Mouse (Mus musculus) limb, embryonic 14.5 days (tissue): ENCODE data around the gene Atp13a5. TPM values are rescaled to one million over a fixed set of nuclear protein-coding genes. Genes with fewer than 3 reads are reported as not detected.

ENCODE experiments used
- ATAC-seq: fragments of 200-750 bp; cut with Nextera tagmentation; 2 replicates; pipeline ENCODE4 v1.8.0; 2017; ENCODE audit warnings: low read depth, moderate number of reproducible peaks, moderate TSS enrichment; ENCODE audit not compliant: low FRiP score
- DNase-seq: peaks from one replicate; pipeline ENCODE4 v3.0.0-alpha.2; 2015; ENCODE audit warnings: low spot score
- H3K27ac ChIP-seq: fragments of 300-500 bp; sonication (generic); replicated peaks from 2 replicates; pipeline ENCODE4 v1.5.1; 2014; ENCODE audit warnings: low read depth, mild to moderate bottlenecking, low read length, moderate library complexity, mixed read lengths
- H3K27me3 ChIP-seq: fragments of 300-500 bp; sonication (generic); 2 replicates; pipeline ENCODE4 v1.6.1; 2014; ENCODE audit warnings: low read length, mixed read lengths; ENCODE audit not compliant: control insufficient read depth, insufficient read depth
- H3K36me3 ChIP-seq: fragments of 300-500 bp; sonication (generic); 2 replicates; pipeline ENCODE4 v1.6.1; 2014; ENCODE audit warnings: mild to moderate bottlenecking, low read length, moderate library complexity, mixed read lengths; ENCODE audit not compliant: control insufficient read depth, insufficient read depth
- H3K4me1 ChIP-seq: fragments of 300-500 bp; sonication (generic); 2 replicates; pipeline ENCODE4 v1.6.1; 2014; ENCODE audit warnings: antibody characterized with exemption, low read length, mixed read lengths; ENCODE audit not compliant: control insufficient read depth, insufficient read depth
- H3K4me2 ChIP-seq: fragments of 300-500 bp; sonication (generic); replicated peaks from 2 replicates; pipeline ENCODE4 v1.6.1; 2014; ENCODE audit warnings: low read depth, mild to moderate bottlenecking, low read length, moderate library complexity; ENCODE audit not compliant: severe bottlenecking
- H3K4me3 ChIP-seq: fragments of 300-500 bp; sonication (generic); replicated peaks from 2 replicates; pipeline ENCODE4 v1.5.1; 2014; ENCODE audit warnings: low read length
- H3K9ac ChIP-seq: fragments of 300-500 bp; sonication (generic); 2 replicates; pipeline ENCODE4 v1.6.1; 2014; ENCODE audit warnings: mild to moderate bottlenecking, low read depth, low read length, moderate library complexity; ENCODE audit not compliant: severe bottlenecking
- H3K9me3 ChIP-seq: fragments of 300-500 bp; sonication (generic); 2 replicates; pipeline ENCODE4 v1.6.1; 2016; ENCODE audit warnings: low read length; ENCODE audit not compliant: control insufficient read depth
- POLR2A ChIP-seq: fragments of 200-500 bp; IDR thresholded peaks from 2 replicates; pipeline ENCODE4 v1.8.0; 2012; ENCODE audit warnings: inconsistent platforms, mild to moderate bottlenecking, moderate library complexity, borderline replicate concordance; ENCODE audit not compliant: insufficient read depth, insufficient read length; ENCODE audit errors: extremely low read depth
- WGBS: fragments of 180-500 bp; shearing (Covaris S2); extraction: QIAGEN DNeasy Blood & Tissue Kit; methylation state at CpG from one replicate; pipeline ENCODE4 v1.1.7; 2014; 5-methylcytosine and 5-hydroxymethylcytosine counted together
- polyA plus RNA-seq, 2 experiments: library from polyadenylated mRNA; depleted of rRNA in 1 of 2; stranded (reverse) in 1 of 2; unstranded in 1 of 2; fragments of >200 nt; fragmentation: Nextera tagmentation in 1 of 2; extraction: Ambion mirVana in 1 of 2; gene quantifications; 2 replicates each; pipeline versions ENCODE4 v1.2.1 to v1.2.3; 2012 to 2014

Atp13a5 gene
- polyA plus RNA-seq, 2 experiments = 0.34 to 0.49 TPM

GRCm38 (mm10) chr16:29192911-29193310 is 185.6 kb downstream of the Atp13a5 start:
- H3K4me1 ChIP-seq = peaks cover 4% of the 10 kb centered on the region; the same call in 1 of the 2 replicates
- H3K9me3 ChIP-seq = no peaks in the 10 kb centered on the region
- H3K27me3 ChIP-seq = peaks cover 7% of the 10 kb centered on the region; the same call in 1 of the 2 replicates
- no peak overlapping the region for H3K9ac ChIP-seq
- H3K27ac ChIP-seq = no peak overlapping the region
- no peaks in the 10 kb centered on the region for H3K36me3 ChIP-seq
- H3K4me2 ChIP-seq = no peak overlapping the region
- ATAC-seq = no peak
- WGBS = 38% methylated on average over 5 of the region's 5 CpGs
- H3K4me3 ChIP-seq = no peak overlapping the region
- DNase-seq = no peak
- TF ChIP-seq POLR2A = no peak

Other genes starting within 250 kb of the Atp13a5 start
- gene Hrasls, start 169.0 kb downstream of the Atp13a5 start, polyA plus RNA-seq (2012; rRNA removed) = 0.85 and 1.9 TPM in 2 replicates
- 1.4 and 2.7 TPM in 2 replicates for gene Hrasls, start 169.0 kb downstream of the Atp13a5 start, polyA plus RNA-seq (2014; fragmentation: Nextera tagmentation; extraction: Ambion mirVana)
- gene Atp13a4, start 166.1 kb upstream of the Atp13a5 start, polyA plus RNA-seq (2012; rRNA removed) = 0.12 and 1.2 TPM in 2 replicates
- gene Atp13a4, start 166.1 kb upstream of the Atp13a5 start, polyA plus RNA-seq (2014; fragmentation: Nextera tagmentation; extraction: Ambion mirVana) = 0.23 and 0.59 TPM in 2 replicates
- 23.2 and 24.6 TPM in 2 replicates for gene Opa1, start 200.6 kb upstream of the Atp13a5 start, polyA plus RNA-seq (2012; rRNA removed)
- gene Opa1, start 200.6 kb upstream of the Atp13a5 start, polyA plus RNA-seq (2014; fragmentation: Nextera tagmentation; extraction: Ambion mirVana) = 32.6 and 33.0 TPM in 2 replicates